Mouse (Mus musculus): ENCODE measurements around the gene 1700029J07Rik. TPM values are rescaled to one million over a fixed set of nuclear protein-coding genes. Genes with fewer than 3 reads are reported as not detected.
A peak's percentile ranks its signal among the peaks of the same experiment; 100 is the strongest.

Gene 1700029J07Rik
- total RNA-seq, 2 experiments from 2014 or later: 0.83 to 0.86 TPM

DNA sequence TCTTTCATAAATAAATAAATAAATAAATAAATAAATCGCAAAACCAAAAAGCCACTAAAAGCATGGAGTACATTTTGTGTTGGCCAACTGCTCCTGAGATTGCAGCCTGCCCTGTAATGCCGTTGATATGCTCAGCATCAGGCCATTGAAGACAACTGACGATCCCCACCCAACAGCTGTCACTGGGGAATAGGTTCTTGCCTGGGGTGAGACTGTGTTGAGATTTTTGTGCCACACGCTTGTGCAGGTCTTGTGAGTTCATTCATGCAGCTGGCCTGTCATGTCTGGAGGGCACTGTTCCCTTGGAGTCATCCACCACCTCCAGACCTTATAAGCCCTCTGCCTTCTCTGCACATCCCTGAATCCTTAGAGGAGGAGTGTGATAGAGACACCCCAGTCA lies 28.8 kb downstream of the 1700029J07Rik start:
- DNase-seq: no peak

DNA sequence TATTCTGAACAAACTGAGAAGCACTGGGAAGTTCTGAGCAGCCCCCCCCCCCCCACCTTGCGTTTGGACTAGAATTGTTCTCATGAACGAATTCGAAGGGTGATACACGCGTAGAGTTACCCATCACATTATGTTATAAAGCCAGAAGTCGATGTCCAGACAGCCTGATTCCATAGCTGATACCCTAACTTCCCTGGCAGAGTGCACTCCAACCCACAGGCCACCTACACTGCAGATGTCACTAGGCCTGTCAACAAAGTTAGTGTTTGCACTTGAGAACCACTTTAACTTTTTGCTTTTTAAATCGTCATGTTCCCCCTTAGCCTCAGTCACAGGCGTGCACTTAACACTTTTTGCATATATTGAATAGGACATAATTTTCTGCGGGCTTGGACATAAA lies 38.1 kb downstream of the 1700029J07Rik start:
- DNase-seq: no peak

DNA sequence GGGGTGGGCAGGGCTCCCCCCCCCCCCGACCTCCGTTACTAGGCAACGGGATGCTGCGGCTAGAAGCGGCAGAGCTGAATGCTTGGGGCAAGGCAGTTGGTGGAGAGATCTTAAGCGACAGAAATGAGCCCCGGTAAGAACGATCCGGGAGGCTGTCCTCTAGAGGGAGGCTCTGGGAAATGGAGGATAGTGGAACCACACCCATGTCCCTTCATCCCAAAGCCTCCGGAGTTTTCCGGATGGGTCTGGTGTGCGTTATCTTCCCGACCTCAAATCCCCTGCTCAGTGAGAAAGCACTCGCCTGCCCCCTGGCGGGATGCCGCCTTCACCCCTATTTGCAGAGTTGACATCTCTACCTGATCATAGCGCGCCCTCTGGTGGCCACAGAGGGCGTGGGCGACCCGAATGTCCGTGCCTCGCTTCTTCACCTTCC lies 40.5 kb downstream of the 1700029J07Rik start, which contains the start of gene Ccdc110:
Ccdc110 (plus strand) TSS at position 38 of the 433 bp plus-strand sequence.
- DNase-seq: peak; percentile 99

DNA sequence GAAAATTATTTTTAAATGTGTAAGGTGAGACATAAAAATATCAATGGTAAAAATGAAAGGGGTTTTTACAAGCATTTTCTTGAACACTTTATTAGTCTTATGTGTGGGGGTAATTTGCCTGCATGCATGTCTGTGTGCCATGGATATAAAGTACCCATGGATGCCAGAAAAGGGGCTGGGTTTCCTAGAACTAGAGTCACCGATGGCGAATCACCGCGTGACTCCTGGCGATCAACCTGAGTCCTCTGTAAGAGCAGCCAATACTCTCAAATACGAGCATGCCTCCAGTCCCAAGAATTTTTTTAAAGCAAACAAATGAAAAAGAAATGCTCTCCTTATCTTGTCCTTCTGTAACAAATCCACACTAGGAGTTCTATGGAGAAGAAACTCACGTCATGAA lies 52.9 kb downstream of the 1700029J07Rik start:
- DNase-seq: peak; percentile 4

DNA sequence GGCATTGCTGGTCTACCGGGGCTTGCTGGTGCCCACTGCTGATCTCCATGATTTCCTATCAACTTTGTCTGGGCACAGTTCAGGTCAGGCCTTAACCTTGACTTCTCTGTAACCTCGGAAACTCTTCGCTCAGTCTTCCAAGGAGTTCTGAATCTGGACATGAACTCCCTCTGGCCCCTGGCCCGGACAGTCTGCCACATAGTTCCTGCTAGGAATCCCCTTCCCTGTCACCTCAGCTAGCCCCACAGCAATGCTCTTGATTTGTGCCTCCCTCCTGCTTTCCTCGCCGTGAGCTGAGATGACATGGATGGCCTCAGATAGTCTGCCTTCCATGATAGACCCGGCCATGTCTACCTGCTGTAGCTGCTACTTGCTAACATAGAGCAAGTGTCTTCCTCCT lies 54.7 kb downstream of the 1700029J07Rik start:
- peak; percentile 2 for DNase-seq

DNA sequence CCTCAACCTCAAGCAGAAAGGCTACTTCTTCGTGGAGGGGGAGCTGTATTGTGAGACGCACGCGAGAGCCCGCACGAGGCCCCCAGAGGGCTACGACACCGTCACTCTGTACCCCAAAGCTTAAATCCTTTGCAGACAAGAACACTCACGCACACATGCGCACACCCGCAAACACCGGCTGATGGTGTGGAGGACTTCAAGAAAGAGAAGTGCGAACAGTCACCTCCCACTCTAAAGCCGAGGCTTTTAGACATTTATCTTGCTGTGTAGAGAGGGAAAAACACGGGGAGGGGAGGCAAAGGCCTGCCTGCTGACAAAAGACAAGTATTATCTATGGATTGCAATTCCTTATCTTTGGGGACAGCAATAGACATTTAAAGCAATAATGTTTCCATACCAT lies 56.2 kb downstream of the 1700029J07Rik start:
- DNase-seq: no peak

DNA sequence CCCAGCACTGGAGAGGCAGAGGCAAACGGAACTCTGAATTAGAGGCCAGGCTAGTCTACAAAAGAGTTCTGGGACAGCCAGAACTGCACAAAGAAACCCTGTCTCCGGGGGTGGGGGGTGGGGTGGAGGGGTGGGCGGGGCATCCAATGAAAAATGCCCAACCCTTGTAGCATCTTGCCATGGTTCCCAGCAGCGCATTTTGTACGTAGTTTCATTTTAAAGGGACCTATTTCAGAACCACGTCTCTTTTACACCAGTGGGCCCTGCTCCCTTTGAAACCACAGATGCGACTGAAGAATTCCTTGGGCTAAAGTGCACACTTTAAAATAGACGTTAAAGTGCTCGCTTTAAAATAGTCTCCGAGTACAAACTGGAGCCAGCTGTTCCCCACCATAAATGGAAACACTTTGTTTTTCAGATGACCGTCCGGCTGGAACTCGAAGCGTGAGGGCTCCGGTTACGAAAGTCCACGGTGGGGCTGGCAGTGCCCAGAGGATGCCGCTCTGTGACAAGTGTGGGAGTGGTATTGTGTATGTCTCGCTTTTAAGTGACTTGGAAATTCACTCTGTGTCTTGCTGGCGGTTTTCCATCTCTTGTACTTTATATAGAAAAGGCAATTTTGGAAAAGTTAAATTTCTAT lies 57.9 kb downstream of the 1700029J07Rik start:
- peak; percentile 43 for DNase-seq

DNA sequence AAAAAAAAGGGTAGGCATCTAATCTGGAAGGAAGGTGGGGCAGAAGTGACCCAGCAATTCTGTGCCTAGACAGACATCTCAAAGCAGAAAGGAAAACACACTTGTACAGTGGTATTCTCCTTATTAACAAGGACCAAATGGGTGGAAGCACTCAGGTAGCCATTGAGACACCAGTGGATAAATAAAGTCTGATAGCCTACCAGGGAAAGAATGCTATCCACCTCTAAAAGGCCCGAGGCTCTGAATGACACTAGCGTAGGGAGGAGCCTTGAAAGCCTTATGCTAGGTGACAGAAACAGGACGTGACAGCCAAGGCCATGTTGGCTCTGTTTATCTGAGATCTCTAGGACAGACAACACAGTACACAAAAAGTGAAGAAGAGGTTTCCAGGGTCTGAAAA lies 58.6 kb downstream of the 1700029J07Rik start:
- no peak for DNase-seq

DNA sequence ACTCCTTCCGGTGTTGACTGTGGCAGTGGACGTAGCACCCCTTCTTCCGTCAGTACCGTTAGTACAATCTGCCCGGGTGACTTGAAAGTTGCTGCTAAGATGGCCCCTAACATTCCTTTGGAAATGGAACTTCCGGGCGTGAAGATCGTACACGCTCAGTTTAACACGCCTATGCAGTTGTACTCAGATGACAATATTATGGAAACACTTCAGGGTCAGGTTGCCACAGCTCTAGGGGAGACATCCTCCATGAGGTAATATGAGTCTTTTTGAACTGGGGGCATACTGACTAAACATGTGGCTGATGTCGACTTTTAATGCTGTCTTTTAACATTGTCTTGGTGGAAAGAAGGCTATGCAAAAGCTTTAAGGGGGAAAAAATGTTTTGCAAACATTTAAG lies 61.3 kb downstream of the 1700029J07Rik start:
- no peak for DNase-seq

DNA sequence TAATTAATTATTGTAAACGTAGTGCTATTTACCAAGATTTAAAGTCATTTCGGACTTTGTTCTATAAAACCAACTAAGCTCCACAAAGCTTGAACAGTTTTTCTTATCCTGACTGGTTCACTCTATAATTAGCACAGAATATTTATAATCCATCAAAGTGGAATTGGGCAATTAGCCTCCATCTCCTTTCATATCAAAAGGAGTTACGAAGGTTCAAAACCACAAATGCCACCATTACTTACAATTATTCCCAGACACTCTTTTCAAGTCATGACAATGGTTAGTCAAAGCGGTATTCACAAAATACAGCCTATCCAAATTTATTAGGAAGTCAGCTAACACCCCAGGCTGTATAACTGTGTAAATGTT lies 68.8 kb downstream of the 1700029J07Rik start:
- no peak for DNase-seq

DNA sequence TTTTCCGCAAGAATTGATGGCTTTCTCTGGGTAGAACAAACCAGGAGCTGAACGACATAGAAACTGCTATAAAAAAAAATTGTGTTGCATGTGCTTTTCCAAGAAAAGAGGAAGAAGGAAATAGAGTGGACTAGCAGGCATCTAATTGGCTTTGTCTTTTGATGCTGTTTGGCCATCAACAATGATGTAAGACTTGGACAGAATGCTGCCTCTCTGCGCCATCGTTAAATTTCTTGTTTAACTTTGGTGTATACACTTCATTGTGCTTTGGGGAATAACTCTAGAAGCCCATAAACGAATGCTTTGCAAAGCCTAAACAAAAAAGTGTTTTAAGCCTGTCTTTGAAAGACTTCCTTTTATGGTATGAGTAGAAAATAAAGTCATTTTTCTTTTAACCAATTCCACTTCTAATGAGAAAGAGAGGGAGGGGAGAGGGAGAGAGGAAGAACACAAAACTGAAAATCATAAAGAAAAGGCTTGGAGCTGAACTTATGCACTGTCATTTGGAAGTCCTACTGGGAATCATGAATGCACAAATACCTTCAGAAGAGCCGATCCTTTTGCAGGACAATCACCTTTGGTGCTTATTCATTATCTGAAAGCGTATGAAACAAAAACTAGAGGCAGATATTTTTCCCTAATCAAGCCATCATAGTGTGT lies 69.3 kb downstream of the 1700029J07Rik start:
- DNase-seq: no peak

DNA sequence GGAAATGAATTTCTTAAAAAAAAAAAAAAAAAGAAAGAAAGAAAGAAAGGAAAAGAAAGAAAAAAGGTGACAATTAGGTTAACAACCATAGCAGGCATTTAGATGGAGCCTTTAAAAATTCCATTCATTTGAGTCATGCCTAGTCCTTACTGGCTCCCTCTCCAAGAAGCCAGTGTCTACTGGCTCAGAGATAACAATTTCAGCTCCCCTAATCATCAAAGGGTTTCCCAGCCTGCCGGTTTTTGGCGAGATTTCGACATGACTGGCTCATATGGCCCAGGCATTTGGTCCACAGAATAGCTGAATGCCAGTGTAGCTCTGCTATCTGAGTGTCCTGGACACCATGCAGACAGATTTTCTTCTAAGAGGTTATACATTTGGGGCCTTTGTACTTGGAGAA lies 71.4 kb downstream of the 1700029J07Rik start:
- peak; percentile 45 for DNase-seq

Other genes starting within 250 kb of the 1700029J07Rik start
- 100 to 1,000 TPM; 104 to 113 TPM for gene Pdlim3, start 89.8 kb downstream of the 1700029J07Rik start, total RNA-seq (2021)
- gene Ccdc110, start 40.6 kb downstream of the 1700029J07Rik start, total RNA-seq (2021): not detected
- gene Ufsp2, start 276 bp upstream of the 1700029J07Rik start, total RNA-seq (2021): 10 to 100 TPM; 33.4 to 33.5 TPM
- under 1 TPM; 0.36 to 0.76 TPM for gene Lrp2bp, start 24.1 kb upstream of the 1700029J07Rik start, total RNA-seq (2021)
- 10 to 100 TPM; 11.1 to 12.4 TPM for gene Ankrd37, start 30.5 kb upstream of the 1700029J07Rik start, total RNA-seq (2021)
- gene Cfap97, start 176.5 kb upstream of the 1700029J07Rik start, total RNA-seq (2021): 10 to 100 TPM; 14.1 to 15.2 TPM
- gene Snx25, start 176.9 kb upstream of the 1700029J07Rik start, total RNA-seq (2021): 10 to 100 TPM; 12.2 to 12.7 TPM
- 1,000 to 10,000 TPM; 3,101 to 3,310 TPM for gene Slc25a4, start 236.0 kb upstream of the 1700029J07Rik start, total RNA-seq (2021)